ENCODE assay signal across 10 mouse cellular contexts in genomic region chr7:28921722-28922465, GRCm38 (mm10). TPM values are rescaled to one million over a fixed set of nuclear protein-coding genes. Genes with fewer than 3 reads are reported as not detected.
DNase-seq lines count a peak whose midpoint lies in the region; ATAC-seq lines count a peak whose summit lies in the region.
"Had no signal": no experiment of that assay in that cellular context is flagged by ENCODE, and none has a peak within 500 bp of the region (broad histone marks: within the 10 kb centered on the region; RNA-seq: fewer than 3 reads in every experiment).

No protein-coding gene starts in this region.

- WGBS in limb, embryonic 10.5 days = 92% methylated on average over 8 of the region's 8 CpGs

- no peaks in the 10 kb centered on the region for H3K9me3 ChIP-seq in limb, embryonic 10.5 days (replicated peaks)

- H3K4me1 ChIP-seq in limb, embryonic 10.5 days = peaks cover 64% of the 10 kb centered on the region

- H3K27ac ChIP-seq in limb, embryonic 10.5 days = peak overlapping the region; percentile 88; the same call in 1 of the 2 replicates

- no peak overlapping the region for H3K4me3 ChIP-seq in limb, embryonic 10.5 days

- ATAC-seq in megakaryocyte progenitor cell, adult 5-6 weeks (replicated peaks; ENCODE audit: poor library complexity) = no peak

- H3K36me3 ChIP-seq in limb, embryonic 10.5 days = peaks cover 61% of the 10 kb centered on the region

- DNase-seq in cerebellum, adult 18-20 months = peak; percentile 39 to 40
- no peak for DNase-seq in cerebellum, postnatal 4 days (ENCODE audit: low spot score in 2 of 2)
- DNase-seq in kidney, adult 11 months = peak; percentile 21
- DNase-seq in kidney, postnatal 14 days = no peak
- DNase-seq in Muller cell, postnatal 12 days (ENCODE audit: inconsistent ontology term) = peak; percentile 79
- no peak for DNase-seq in limb, embryonic 10.5 days (ENCODE audit: low spot score)
- no peak for DNase-seq in right cerebral cortex, adult 2 months (ENCODE audit: low spot score in 2 of 2)
- DNase-seq: lung, embryonic 14.5 days; thymus, adult 2 months had no signal

- no peaks in the 10 kb centered on the region for H3K27me3 ChIP-seq in limb, embryonic 10.5 days (ENCODE audit: low read depth, poor library complexity, severe bottlenecking)

RNA-seq across cellular contexts. Expression of gene Actn4, which starts 40.2 kb away (rescaled TPM):
- polyA plus RNA-seq in limb, embryonic 10.5 days (2016; fragmentation: Nextera tagmentation; extraction: Ambion mirVana) = 253 and 285 TPM in 2 replicates
- total RNA-seq in megakaryocyte progenitor cell, adult 5-6 weeks (2015) = 86.4 and 87.2 TPM in 2 replicates
- total RNA-seq in megakaryocyte progenitor cell, adult 5-6 weeks (2017) = 47.1 and 49.5 TPM in 2 replicates

RNA-seq across cellular contexts. Expression of gene Capn12, which starts 40.7 kb away (rescaled TPM):
- 0.44 and 0.48 TPM in 2 replicates for polyA plus RNA-seq in limb, embryonic 10.5 days (2016; fragmentation: Nextera tagmentation; extraction: Ambion mirVana)
- total RNA-seq in megakaryocyte progenitor cell, adult 5-6 weeks (2015) = not detected in 2 replicates
- 0.24 TPM in 1 of 2 replicates, not detected in the other for total RNA-seq in megakaryocyte progenitor cell, adult 5-6 weeks (2017)

RNA-seq across cellular contexts. Expression of gene Lgals7, which starts 58.2 kb away (rescaled TPM):
- 0.41 and 0.73 TPM in 2 replicates for polyA plus RNA-seq in limb, embryonic 10.5 days (2016; fragmentation: Nextera tagmentation; extraction: Ambion mirVana)
- 0.52 TPM in 1 of 2 replicates, not detected in the other for total RNA-seq in megakaryocyte progenitor cell, adult 5-6 weeks (2015)
- total RNA-seq in megakaryocyte progenitor cell, adult 5-6 weeks (2017) = not detected in 2 replicates

RNA-seq across cellular contexts. Expression of gene Eif3k, which starts 59.8 kb away (rescaled TPM):
- polyA plus RNA-seq in limb, embryonic 10.5 days (2016; fragmentation: Nextera tagmentation; extraction: Ambion mirVana) = 446 and 467 TPM in 2 replicates
- total RNA-seq in megakaryocyte progenitor cell, adult 5-6 weeks (2015) = 248 and 305 TPM in 2 replicates
- total RNA-seq in megakaryocyte progenitor cell, adult 5-6 weeks (2017) = 384 and 406 TPM in 2 replicates

RNA-seq across cellular contexts. Expression of gene Map4k1, which starts 60.0 kb away (rescaled TPM):
- 18.9 and 19.4 TPM in 2 replicates for polyA plus RNA-seq in limb, embryonic 10.5 days (2016; fragmentation: Nextera tagmentation; extraction: Ambion mirVana)
- 38.5 and 49.8 TPM in 2 replicates for total RNA-seq in megakaryocyte progenitor cell, adult 5-6 weeks (2015)
- total RNA-seq in megakaryocyte progenitor cell, adult 5-6 weeks (2017) = 62.8 and 65.6 TPM in 2 replicates

Comparison
In these comparisons a context has a peak if more than half of its experiments do, and no peak if none do; other contexts are left out.
1. DNase-seq: peak in cerebellum, adult 18-20 months (2 of 2), kidney, adult 11 months (single experiment) and Muller cell, postnatal 12 days (single experiment); none in cerebellum, postnatal 4 days (0 of 2), kidney, postnatal 14 days (single experiment), limb, embryonic 10.5 days (single experiment) and right cerebral cortex, adult 2 months (0 of 2).